Mouse (Mus musculus) forebrain, embryonic 13.5 days (tissue): ENCODE data around the gene Grxcr1. TPM values are rescaled to one million over a fixed set of nuclear protein-coding genes. Genes with fewer than 3 reads are reported as not detected.

ENCODE experiments used
- ATAC-seq: fragments of 200-750 bp; cut with Nextera tagmentation; 2 replicates; pipeline ENCODE4 v1.8.0; 2017
- H3K27ac ChIP-seq: fragments of 300-500 bp; sonication (generic); 2 replicates; pipeline ENCODE4 v1.5.1; 2015; ENCODE audit warnings: inconsistent platforms, mild to moderate bottlenecking, moderate library complexity
- H3K27me3 ChIP-seq: fragments of 300-500 bp; sonication (generic); 2 replicates; pipeline ENCODE4 v1.6.1; 2015; ENCODE audit warnings: mild to moderate bottlenecking, inconsistent platforms
- H3K36me3 ChIP-seq: fragments of 300-500 bp; sonication (generic); 2 replicates; pipeline ENCODE4 v1.6.1; 2015; ENCODE audit warnings: mild to moderate bottlenecking, inconsistent platforms; ENCODE audit not compliant: poor library complexity, severe bottlenecking
- H3K4me1 ChIP-seq: fragments of 300-500 bp; sonication (generic); 2 replicates; pipeline ENCODE4 v1.6.1; 2015; ENCODE audit warnings: inconsistent platforms
- H3K4me2 ChIP-seq: fragments of 300-500 bp; sonication (generic); 2 replicates; pipeline ENCODE4 v1.6.1; 2015; ENCODE audit warnings: inconsistent platforms, mild to moderate bottlenecking, moderate library complexity
- H3K4me3 ChIP-seq: fragments of 300-500 bp; sonication (generic); 2 replicates; pipeline ENCODE4 v1.5.1; 2015; ENCODE audit warnings: mild to moderate bottlenecking, inconsistent platforms
- H3K9ac ChIP-seq: fragments of 300-500 bp; sonication (generic); 2 replicates; pipeline ENCODE4 v1.6.1; 2015; ENCODE audit warnings: mild to moderate bottlenecking, inconsistent platforms
- H3K9me3 ChIP-seq: fragments of 300-500 bp; sonication (generic); replicated peaks from 2 replicates; pipeline ENCODE4 v1.6.1; 2016; ENCODE audit warnings: inconsistent platforms
- WGBS: fragments of 180-500 bp; shearing (Covaris S2); methylation state at CpG from one replicate; pipeline ENCODE4 v1.1.7; 2015; 5-methylcytosine and 5-hydroxymethylcytosine counted together
- polyA plus RNA-seq: library from polyadenylated mRNA; unstranded; fragments of >200 nt; fragmentation: Nextera tagmentation; extraction: Ambion mirVana; gene quantifications from 2 replicates; pipeline ENCODE4 v1.2.1, GENCODE M21; 2015

Grxcr1 gene
- polyA plus RNA-seq, 1 experiment from 2014 or later = not detected

- no peaks in the 10 kb centered on the region for H3K4me1 ChIP-seq
- H3K4me3 ChIP-seq = no peak overlapping the region
- H3K4me2 ChIP-seq = no peak overlapping the region
- 90% methylated on average over 7 of the region's 7 CpGs for WGBS
- no peak overlapping the region for H3K27ac ChIP-seq
- no peaks in the 10 kb centered on the region for H3K36me3 ChIP-seq
- H3K9me3 ChIP-seq = no peaks in the 10 kb centered on the region
- no peak for ATAC-seq
- H3K9ac ChIP-seq = no peak overlapping the region
- no peaks in the 10 kb centered on the region for H3K27me3 ChIP-seq
Measured at GRCm38 (mm10) chr5:68165954-68166353, 134.3 kb downstream of the Grxcr1 start.

Other genes starting within 250 kb of the Grxcr1 start
- gene Atp8a1, start 184.4 kb upstream of the Grxcr1 start, polyA plus RNA-seq = 18.0 and 22.6 TPM in 2 replicates
- gene Gm5108, start 90.2 kb upstream of the Grxcr1 start, polyA plus RNA-seq = not detected in 2 replicates
- gene Gm21905, start 85.4 kb upstream of the Grxcr1 start, polyA plus RNA-seq = not detected in 2 replicates